Comparison of ENCODE assay signal across 10 mouse cellular contexts in genomic region chr1:41264214-41264613, GRCm38 (mm10).
DNase-seq lines count a peak whose midpoint lies in the region; ATAC-seq and TF ChIP-seq lines count a peak whose summit lies in the region.
"Had no signal": no experiment of that assay in that cellular context is flagged by ENCODE, and none has a peak within 500 bp of the region (broad histone marks: within the 10 kb centered on the region; RNA-seq: fewer than 3 reads in every experiment).

No protein-coding gene starts in this region.

- no peak overlapping the region for H3K4me3 ChIP-seq in heart, adult 2 months
- H3K4me3 ChIP-seq in heart, embryonic 11.5 days (ENCODE audit: low read depth, low read length), result no peak overlapping the region
- H3K4me3 ChIP-seq in midbrain, embryonic 11.5 days (ENCODE audit: low read depth, low read length), result no peak overlapping the region
- no peak overlapping the region for H3K4me3 ChIP-seq in midbrain, embryonic 13.5 days (replicated peaks)
- H3K4me3 ChIP-seq: erythroblast, embryonic 14.5 days had no signal

- 32% methylated on average over 10 of the region's 10 CpGs for WGBS in heart, adult 2 months
- WGBS in heart, embryonic 11.5 days (ENCODE audit: insufficient replicate concordance), result 35% methylated on average over 10 of the region's 10 CpGs
- 39% methylated on average over 10 of the region's 10 CpGs for WGBS in midbrain, embryonic 11.5 days
- WGBS in midbrain, embryonic 13.5 days, result 35% methylated on average over 10 of the region's 10 CpGs

- H3K9ac ChIP-seq in heart, adult 2 months (ENCODE audit: low read depth, low read length), result no peak overlapping the region
- H3K9ac ChIP-seq in heart, embryonic 11.5 days (ENCODE audit: low read depth, low read length), result no peak overlapping the region
- H3K9ac ChIP-seq in midbrain, embryonic 11.5 days (ENCODE audit: low read length), result no peak overlapping the region
- H3K9ac ChIP-seq in midbrain, embryonic 13.5 days (replicated peaks), result no peak overlapping the region

- H3K4me1 ChIP-seq in heart, adult 2 months (ENCODE audit: control insufficient read depth, insufficient read depth, low read length), result no peaks in the 10 kb centered on the region
- no peaks in the 10 kb centered on the region for H3K4me1 ChIP-seq in heart, embryonic 11.5 days (ENCODE audit: control insufficient read depth, insufficient read depth, low read length)
- H3K4me1 ChIP-seq in midbrain, embryonic 11.5 days (ENCODE audit: control insufficient read depth, insufficient read depth, low read length), result peaks cover 3% of the 10 kb centered on the region; the same call in 1 of the 2 replicates
- peaks cover 4% of the 10 kb centered on the region for H3K4me1 ChIP-seq in midbrain, embryonic 13.5 days (replicated peaks)

- ATAC-seq in heart, embryonic 11.5 days (replicated peaks; ENCODE audit: insufficient number of reproducible peaks, low FRiP score, low TSS enrichment), result no peak
- 0 out of 2 replicates have a peak, but pooled peaks have one; percentile 48 for ATAC-seq in midbrain, embryonic 11.5 days (ENCODE audit: low FRiP score)
- no peak for ATAC-seq in midbrain, embryonic 13.5 days

- no peak overlapping the region for H3K27ac ChIP-seq in heart, adult 2 months
- no peak overlapping the region for H3K27ac ChIP-seq in heart, embryonic 11.5 days (ENCODE audit: low read depth, low read length)
- H3K27ac ChIP-seq in midbrain, embryonic 11.5 days (ENCODE audit: low read depth, low read length), result no peak overlapping the region
- no peak overlapping the region for H3K27ac ChIP-seq in midbrain, embryonic 13.5 days
- H3K27ac ChIP-seq: macrophage had no signal

- peak; percentile 60 for TF ChIP-seq CTCF in heart, adult 2 months (IDR thresholded peaks at IDR 0.05)

- H3K9me3 ChIP-seq in heart, embryonic 11.5 days (replicated peaks; ENCODE audit: control insufficient read depth, low read length), result no peaks in the 10 kb centered on the region
- no peaks in the 10 kb centered on the region for H3K9me3 ChIP-seq in midbrain, embryonic 11.5 days (ENCODE audit: control insufficient read depth, low read length)
- H3K9me3 ChIP-seq in midbrain, embryonic 13.5 days, result no peaks in the 10 kb centered on the region

- H3K4me2 ChIP-seq in heart, embryonic 11.5 days, result no peak overlapping the region
- H3K4me2 ChIP-seq in midbrain, embryonic 11.5 days, result no peak overlapping the region
- H3K4me2 ChIP-seq in midbrain, embryonic 13.5 days (replicated peaks), result no peak overlapping the region

- no peak for TF ChIP-seq POLR2A in heart, adult 2 months (IDR thresholded peaks at IDR 0.05; ENCODE audit: insufficient read depth, low read depth, low read length)

- H3K36me3 ChIP-seq in heart, adult 2 months (ENCODE audit: control insufficient read depth, insufficient read depth, low read length), result no peaks in the 10 kb centered on the region
- H3K36me3 ChIP-seq in heart, embryonic 11.5 days (ENCODE audit: control insufficient read depth, insufficient read depth, low read length), result no peaks in the 10 kb centered on the region
- no peaks in the 10 kb centered on the region for H3K36me3 ChIP-seq in midbrain, embryonic 11.5 days (ENCODE audit: control insufficient read depth, insufficient read depth, low read length)
- no peaks in the 10 kb centered on the region for H3K36me3 ChIP-seq in midbrain, embryonic 13.5 days

- H3K27me3 ChIP-seq in heart, adult 2 months (ENCODE audit: control insufficient read depth, insufficient read depth, low read length), result no peaks in the 10 kb centered on the region
- H3K27me3 ChIP-seq in heart, embryonic 11.5 days (ENCODE audit: control insufficient read depth, insufficient read depth, low read length), result no peaks in the 10 kb centered on the region
- H3K27me3 ChIP-seq in midbrain, embryonic 11.5 days (ENCODE audit: control insufficient read depth, insufficient read depth, low read length), result no peaks in the 10 kb centered on the region
- no peaks in the 10 kb centered on the region for H3K27me3 ChIP-seq in midbrain, embryonic 13.5 days

- no peak for DNase-seq in heart, adult 2 months
- DNase-seq in midbrain, embryonic 11.5 days (ENCODE audit: low spot score, missing footprints), result peak; percentile 92
- peak; percentile 62 for DNase-seq in embryo, embryonic 9.5 days (ENCODE audit: extremely low spot score)
- peak; percentile 21 for DNase-seq in retina, postnatal 7 days (ENCODE audit: low read depth, low spot score)
- no peak for DNase-seq in layer of hippocampus, adult 18-20 months (ENCODE audit: low spot score in 2 of 2)
- DNase-seq in thymus, postnatal 0 days (ENCODE audit: low spot score), result no peak

- intact Hi-C loops in heart, adult 2 months (cut with DNase I), result loop anchor here (10.0 kb wide), 1 partner anchor 1431 kb away; the partner anchor contains the start of gene Pou3f3

- no peak for TF ChIP-seq EP300 in heart, adult 2 months (IDR thresholded peaks at IDR 0.05; ENCODE audit: insufficient read depth, low read depth, low read length)

- no peaks in the 10 kb centered on the region for H3K79me2 ChIP-seq in heart, adult 2 months (replicated peaks; ENCODE audit: control insufficient read depth, insufficient read depth, low read length)

Comparison
In these comparisons a context has a peak if more than half of its experiments do, and no peak if none do; other contexts are left out.
1. DNase-seq: peak in midbrain, embryonic 11.5 days (single experiment), embryo, embryonic 9.5 days (single experiment) and retina, postnatal 7 days (single experiment); none in heart, adult 2 months (0 of 2), layer of hippocampus, adult 18-20 months (0 of 2) and thymus, postnatal 0 days (single experiment).